Mouse (Mus musculus): ENCODE measurements at regions not wholly inside any gene's neighbourhood (a gene's known extent, or its start where the extent isn't known, plus 50 kb on each side); places are given as distances from the start of the nearest gene placed in this dataset.

DNA sequence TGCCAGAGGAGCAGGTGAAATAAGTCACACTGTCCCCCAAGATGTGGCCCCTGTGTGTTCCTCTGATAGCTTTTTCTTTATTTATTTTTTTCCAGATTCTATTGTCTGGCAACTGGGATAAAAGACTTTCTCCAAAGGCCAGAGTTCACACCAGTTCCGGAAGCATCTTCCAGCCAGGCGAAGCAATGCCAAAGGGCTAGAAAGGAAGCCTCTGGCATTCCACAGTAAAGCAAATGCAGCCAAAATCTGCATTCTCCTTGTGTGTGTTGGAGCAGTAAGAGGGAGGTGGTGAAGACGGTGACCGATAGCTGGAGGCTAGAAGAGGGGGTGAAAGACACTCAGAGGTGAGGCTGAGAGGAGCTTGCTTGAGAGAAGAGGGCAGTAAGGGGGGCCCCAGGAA lies 185.0 kb upstream of the Zfp637 start:
- in situ Hi-C loops (cut with MboI; ENCODE audit: low pct_ligation_motif_present, low pct_unique_long_range_greater_than_20kb, low sequenced_read_pairs) (no loop called here), dilution Hi-C loops (cut with MboI; ENCODE audit: extremely low pct_ligation_motif_present, extremely low pct_unique_long_range_greater_than_20kb, low sequenced_read_pairs) (no loop called here)
- no peak for TF ChIP-seq SMC3 (IDR thresholded peaks at IDR 0.05; ENCODE audit: low read depth, low read length)
- no peak for TF ChIP-seq MXI1 (IDR thresholded peaks at IDR 0.05; ENCODE audit: low read depth, low read length)
- TF ChIP-seq MAFK (IDR thresholded peaks at IDR 0.05; ENCODE audit: insufficient replicate concordance, low read length): no peak
- TF ChIP-seq USF2 (conservative IDR thresholded peaks at IDR 0.05; ENCODE audit: low read depth, low read length): no peak
- no peak for TF ChIP-seq ELF1 (IDR thresholded peaks at IDR 0.05; ENCODE audit: low read depth, low read length)
- no peak for TF ChIP-seq ZMIZ1 (IDR thresholded peaks at IDR 0.05; ENCODE audit: low read depth, low read length)

DNA sequence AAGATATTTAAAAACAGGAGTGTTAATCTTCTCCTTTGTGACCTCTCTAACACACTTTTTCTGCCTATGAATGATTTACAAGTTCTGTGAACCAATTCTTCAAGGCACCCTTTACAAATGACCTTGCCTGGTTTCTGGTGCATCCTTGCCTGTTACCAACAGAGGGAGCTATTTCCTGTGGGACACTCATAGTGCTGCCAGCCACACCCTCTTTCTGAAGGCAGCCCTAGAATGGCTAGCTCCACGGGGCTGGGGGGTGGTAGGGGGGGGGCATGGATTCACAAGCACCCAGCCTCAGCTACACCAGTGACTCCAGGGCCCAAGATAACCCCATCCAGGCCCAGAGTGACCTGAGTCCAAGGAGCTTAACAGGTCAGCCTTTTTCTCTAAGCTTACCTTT lies 180.4 kb upstream of the Zfp637 start:
- Histone ChIP-seq H3K4me2 (ENCODE audit: insufficient read depth, low read depth, poor library complexity, severe bottlenecking) (no peak overlapping the region), H3K4me3 (replicated peaks in 1 of 3; ENCODE audit: low read depth in 2 of 3, low read length in 2 of 3, poor library complexity in 1 of 3) (no peak overlapping the region), H3K9me3 (replicated peaks; ENCODE audit: low read length) (no peaks in the 10 kb centered on the region), H3K4me1 (ENCODE audit: control insufficient read depth in 1 of 2, insufficient read depth in 2 of 2) (no peaks in the 10 kb centered on the region), H3K9ac (ENCODE audit: insufficient read depth, low read depth) (no peak overlapping the region), H3K36me3 (replicated peaks in 1 of 2; ENCODE audit: control insufficient read depth in 1 of 2, insufficient read depth in 1 of 2, low read length in 1 of 2) (no peaks in the 10 kb centered on the region), H3K79me2 (replicated peaks; ENCODE audit: control insufficient read depth, extremely low read depth, insufficient read depth, poor library complexity, severe bottlenecking) (no peaks in the 10 kb centered on the region), H3K27ac (ENCODE audit: insufficient read depth, low read depth) (no peak overlapping the region), H3K27me3 (replicated peaks) (peaks cover 80% of the 10 kb centered on the region)
- dilution Hi-C loops (cut with MboI; ENCODE audit: extremely low pct_ligation_motif_present, extremely low pct_unique_long_range_greater_than_20kb, low sequenced_read_pairs) (no loop called here), in situ Hi-C loops (cut with MboI; ENCODE audit: low pct_ligation_motif_present, low pct_unique_long_range_greater_than_20kb, low sequenced_read_pairs) (no loop called here)
- peak; percentile 40 for DNase-seq (ENCODE audit: extremely low read depth)
- TF ChIP-seq RAD21 (IDR thresholded peaks at IDR 0.05; ENCODE audit: low read depth, low read length): peak; percentile 40
- peak; percentile 50 to 76 for TF ChIP-seq CTCF (conservative IDR thresholded peaks at IDR 0.05 in 1 of 2, IDR thresholded peaks at IDR 0.05 in 1 of 2; ENCODE audit: low read depth in 2 of 2, low read length in 2 of 2)
- TF ChIP-seq POLR2A (IDR thresholded peaks at IDR 0.05; ENCODE audit: low read depth, low read length): no peak
- TF ChIP-seq SMC3 (IDR thresholded peaks at IDR 0.05; ENCODE audit: low read depth, low read length): peak; percentile 55

More for the DNA sequence above, 185.0 kb upstream of the Zfp637 start:
- no peaks in the 10 kb centered on the region for H3K79me2 ChIP-seq (replicated peaks; ENCODE audit: control insufficient read depth, extremely low read depth, insufficient read depth, poor library complexity, severe bottlenecking)
- H3K4me3 ChIP-seq (replicated peaks in 1 of 3; ENCODE audit: low read depth in 2 of 3, low read length in 2 of 3, poor library complexity in 1 of 3): no peak overlapping the region
- H3K9me3 ChIP-seq (replicated peaks; ENCODE audit: low read length): no peaks in the 10 kb centered on the region
- H3K4me1 ChIP-seq (ENCODE audit: control insufficient read depth in 1 of 2, insufficient read depth in 2 of 2): no peaks in the 10 kb centered on the region
- no peak overlapping the region for H3K4me2 ChIP-seq (ENCODE audit: insufficient read depth, low read depth, poor library complexity, severe bottlenecking)
- H3K27me3 ChIP-seq (replicated peaks): peaks cover 78% of the 10 kb centered on the region
- H3K36me3 ChIP-seq (replicated peaks in 1 of 2; ENCODE audit: control insufficient read depth in 1 of 2, insufficient read depth in 1 of 2, low read length in 1 of 2): no peaks in the 10 kb centered on the region
- no peak for DNase-seq (ENCODE audit: extremely low read depth)
- H3K9ac ChIP-seq (ENCODE audit: insufficient read depth, low read depth): no peak overlapping the region
- H3K27ac ChIP-seq (ENCODE audit: insufficient read depth, low read depth): no peak overlapping the region

- Histone ChIP-seq H3K4me2 (ENCODE audit: insufficient read depth, low read depth, poor library complexity, severe bottlenecking) (no peak overlapping the region), H3K4me1 (ENCODE audit: control insufficient read depth in 1 of 2, insufficient read depth in 2 of 2) (no peaks in the 10 kb centered on the region), H3K9me3 (replicated peaks; ENCODE audit: low read length) (no peaks in the 10 kb centered on the region), H3K79me2 (replicated peaks; ENCODE audit: control insufficient read depth, extremely low read depth, insufficient read depth, poor library complexity, severe bottlenecking) (no peaks in the 10 kb centered on the region), H3K27ac (ENCODE audit: insufficient read depth, low read depth) (no peak overlapping the region), H3K27me3 (replicated peaks) (peaks cover 71% of the 10 kb centered on the region), H3K4me3 (replicated peaks in 1 of 3; ENCODE audit: low read depth in 2 of 3, low read length in 2 of 3, poor library complexity in 1 of 3) (no peak overlapping the region), H3K36me3 (replicated peaks in 1 of 2; ENCODE audit: control insufficient read depth in 1 of 2, insufficient read depth in 1 of 2, low read length in 1 of 2) (no peaks in the 10 kb centered on the region), H3K9ac (ENCODE audit: insufficient read depth, low read depth) (no peak overlapping the region)
- DNase-seq (ENCODE audit: extremely low read depth): no peak
- dilution Hi-C loops (cut with MboI; ENCODE audit: extremely low pct_ligation_motif_present, extremely low pct_unique_long_range_greater_than_20kb, low sequenced_read_pairs): no loop called here
- TF ChIP-seq CTCF (conservative IDR thresholded peaks at IDR 0.05 in 1 of 2, IDR thresholded peaks at IDR 0.05 in 1 of 2; ENCODE audit: low read depth in 2 of 2, low read length in 2 of 2) (no peak), RCOR1 (conservative IDR thresholded peaks at IDR 0.05; ENCODE audit: low read depth, low read length) (no peak), BHLHE40 (IDR thresholded peaks at IDR 0.05; ENCODE audit: low read depth, low read length) (no peak), CHD2 (IDR thresholded peaks at IDR 0.05; ENCODE audit: low read length) (no peak), EP300 (IDR thresholded peaks at IDR 0.05; ENCODE audit: low read length) (no peak), ZC3H11A (IDR thresholded peaks at IDR 0.05; ENCODE audit: low read depth, low read length) (no peak), ELF1 (IDR thresholded peaks at IDR 0.05; ENCODE audit: low read depth, low read length) (no peak), RAD21 (IDR thresholded peaks at IDR 0.05; ENCODE audit: low read depth, low read length) (no peak), NRF1 (IDR thresholded peaks at IDR 0.05; ENCODE audit: low read depth, low read length) (no peak), ZKSCAN1 (IDR thresholded peaks at IDR 0.05; ENCODE audit: borderline replicate concordance, low read depth, low read length) (no peak), USF1 (IDR thresholded peaks at IDR 0.05; ENCODE audit: low read depth, low read length) (no peak), KAT2A (IDR thresholded peaks at IDR 0.05; ENCODE audit: insufficient replicate concordance, low read length) (no peak)
- in situ Hi-C loops (cut with MboI; ENCODE audit: low pct_ligation_motif_present, low pct_unique_long_range_greater_than_20kb, low sequenced_read_pairs): no loop called here
Measured at GRCm38 (mm10) chr6:117662635-117663034, 178.3 kb upstream of the Zfp637 start.
